Mouse (Mus musculus) Muller cell, postnatal 12 days (primary cell): ENCODE measurements around the gene Tmem230.
"Not testable (repeated sequence)": the region's sequence is repeated elsewhere in the genome, so short reads cannot be mapped to it uniquely, and the experiment has no call there.

ENCODE experiments used
- DNase-seq: peaks from one replicate; pipeline ENCODE4 v3.0.0-alpha.2; 2015; ENCODE audit errors: inconsistent ontology term

The Tmem230 gene

DNA sequence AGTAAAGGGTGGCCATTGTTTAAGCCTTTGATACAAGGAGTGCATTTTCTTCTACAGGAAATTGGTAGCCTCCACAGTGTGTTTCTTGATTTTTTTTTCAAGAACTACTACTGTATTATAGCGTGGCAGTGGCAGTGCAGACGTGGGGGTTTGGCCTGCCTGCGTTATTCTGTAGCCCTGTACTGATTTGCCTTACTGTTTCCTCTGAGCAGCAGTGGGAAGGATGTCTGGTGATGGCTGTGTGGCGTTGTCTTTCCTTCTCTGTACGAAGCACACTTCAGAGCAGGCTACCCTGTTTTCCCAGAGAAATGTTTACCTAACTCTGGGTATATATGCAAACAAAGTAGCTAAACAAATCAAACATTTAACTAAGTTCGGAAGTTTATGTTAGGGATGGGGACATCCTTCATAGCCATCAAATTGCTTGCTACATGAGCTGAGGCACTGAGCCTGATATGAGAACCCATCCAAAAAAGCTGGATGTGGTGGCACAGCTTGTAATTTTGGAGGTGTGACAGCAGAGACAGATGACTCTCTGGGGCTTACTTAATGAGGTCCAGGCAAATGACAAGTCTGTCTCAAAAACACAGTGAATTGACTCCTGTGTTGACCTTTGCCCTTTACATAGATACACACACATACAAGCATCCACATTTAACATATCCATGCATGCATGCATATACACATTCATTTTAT, 25.2 kb upstream of the Tmem230 start:
- no peak for DNase-seq

DNA sequence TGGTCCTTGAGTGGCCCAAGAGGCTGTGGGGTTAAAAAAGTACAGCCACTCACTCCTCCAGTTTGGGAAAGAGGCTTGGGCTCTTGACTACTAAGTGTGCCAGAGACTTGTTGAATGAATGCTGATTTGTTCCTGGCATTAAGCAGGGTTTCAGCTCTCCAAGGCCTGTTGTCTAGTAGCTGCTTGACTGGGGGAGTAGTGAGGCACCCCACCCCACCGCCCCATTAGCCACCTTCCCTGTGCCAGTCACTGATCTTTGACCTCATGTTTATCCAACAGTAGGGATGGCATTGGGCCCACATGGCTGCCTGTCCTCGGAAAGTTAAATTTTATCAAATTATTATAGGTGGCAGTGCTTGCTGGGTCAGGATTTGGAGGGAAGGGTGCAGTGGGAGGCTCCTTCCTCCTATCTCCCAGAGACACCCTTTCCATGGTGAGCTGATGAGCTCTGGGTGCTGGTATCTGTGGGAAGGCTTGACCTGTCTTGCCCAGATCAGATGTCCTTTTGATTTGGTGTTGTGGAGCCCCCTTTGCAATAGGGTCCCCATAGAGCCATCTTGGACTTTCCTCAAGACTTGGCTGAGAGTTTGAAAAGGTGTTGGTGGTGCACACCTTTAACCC, 22.8 kb upstream of the Tmem230 start:
- no peak for DNase-seq

DNA sequence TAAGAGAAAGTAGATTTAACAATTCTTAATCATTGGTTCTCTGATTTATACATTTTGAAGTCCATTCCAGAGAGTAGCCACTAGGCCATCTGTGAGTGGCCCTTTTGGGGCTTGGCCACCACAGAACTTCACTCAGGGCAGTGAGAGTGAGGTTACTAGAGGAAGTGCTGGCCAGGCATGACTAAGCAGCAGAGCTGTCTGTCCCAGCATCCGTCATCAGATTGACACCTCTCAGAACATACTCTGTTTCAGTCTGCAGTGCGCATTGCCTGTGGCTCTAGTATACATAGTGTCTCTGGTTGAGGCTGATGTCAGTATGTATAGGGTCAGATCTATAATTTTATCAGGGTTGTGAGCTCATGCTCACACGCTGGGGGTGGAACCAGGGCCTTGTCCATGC, 21.6 kb upstream of the Tmem230 start:
- no peak for DNase-seq

DNA sequence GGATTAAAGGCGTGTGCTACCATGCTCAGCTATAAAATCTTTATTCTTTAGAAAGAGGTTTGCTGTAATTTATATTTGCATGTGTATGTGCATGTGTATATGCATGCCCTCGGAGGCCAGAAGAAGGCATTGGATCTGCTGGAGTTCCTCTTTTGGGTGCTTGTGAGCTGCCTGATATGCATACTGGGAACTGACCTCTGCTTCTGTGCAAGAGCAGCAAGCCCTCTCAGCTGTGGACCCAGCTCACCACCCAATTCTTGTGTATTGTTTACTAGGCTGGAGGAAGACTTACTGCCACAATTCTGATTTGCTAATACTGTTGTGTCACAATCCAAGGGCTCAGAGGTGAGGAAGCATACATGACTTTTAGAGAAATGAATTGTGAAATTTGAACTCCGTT, 18.5 kb upstream of the Tmem230 start:
- no peak for DNase-seq

DNA sequence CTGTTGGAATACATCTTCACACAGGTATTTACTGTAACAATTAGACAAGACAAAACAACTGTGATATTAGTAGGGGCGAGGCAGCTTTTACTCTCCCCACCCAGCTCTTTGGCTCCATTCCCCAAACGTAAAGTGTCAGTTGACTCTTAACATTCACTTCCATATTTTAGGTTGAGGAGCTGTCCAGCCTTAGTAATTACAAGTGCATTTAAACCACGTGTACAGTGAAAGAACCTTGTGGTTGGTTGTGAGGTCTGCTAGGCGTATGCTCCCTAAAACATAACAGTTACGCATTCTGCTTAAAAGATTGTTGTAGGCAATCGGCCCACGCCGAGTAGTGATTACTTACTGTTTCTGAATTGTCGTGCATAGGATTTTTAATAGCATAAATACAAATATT, 17.6 kb upstream of the Tmem230 start:
- DNase-seq, result no peak

DNA sequence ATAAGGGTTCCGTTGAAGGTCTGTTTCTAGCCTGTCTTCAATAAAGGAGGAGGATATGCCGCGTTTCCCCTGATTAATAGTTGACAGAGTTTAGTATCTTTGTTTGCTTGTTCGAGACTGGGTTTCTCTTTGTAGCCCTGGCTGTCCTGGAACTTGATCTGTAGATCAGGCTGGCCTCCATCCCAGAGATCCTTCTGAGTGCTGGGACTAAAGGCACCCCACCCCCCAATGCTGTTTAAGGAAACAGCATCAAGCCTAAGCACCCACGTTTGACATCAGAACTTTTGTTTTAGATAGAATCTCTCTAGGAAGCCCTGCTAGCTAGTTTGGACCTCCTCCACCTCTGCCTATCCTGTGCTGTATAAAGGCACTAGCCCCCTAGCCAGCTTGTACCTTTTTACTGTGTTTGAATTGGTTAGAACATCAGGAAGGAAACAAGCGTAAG, 16.7 kb upstream of the Tmem230 start:
- DNase-seq, result no peak

DNA sequence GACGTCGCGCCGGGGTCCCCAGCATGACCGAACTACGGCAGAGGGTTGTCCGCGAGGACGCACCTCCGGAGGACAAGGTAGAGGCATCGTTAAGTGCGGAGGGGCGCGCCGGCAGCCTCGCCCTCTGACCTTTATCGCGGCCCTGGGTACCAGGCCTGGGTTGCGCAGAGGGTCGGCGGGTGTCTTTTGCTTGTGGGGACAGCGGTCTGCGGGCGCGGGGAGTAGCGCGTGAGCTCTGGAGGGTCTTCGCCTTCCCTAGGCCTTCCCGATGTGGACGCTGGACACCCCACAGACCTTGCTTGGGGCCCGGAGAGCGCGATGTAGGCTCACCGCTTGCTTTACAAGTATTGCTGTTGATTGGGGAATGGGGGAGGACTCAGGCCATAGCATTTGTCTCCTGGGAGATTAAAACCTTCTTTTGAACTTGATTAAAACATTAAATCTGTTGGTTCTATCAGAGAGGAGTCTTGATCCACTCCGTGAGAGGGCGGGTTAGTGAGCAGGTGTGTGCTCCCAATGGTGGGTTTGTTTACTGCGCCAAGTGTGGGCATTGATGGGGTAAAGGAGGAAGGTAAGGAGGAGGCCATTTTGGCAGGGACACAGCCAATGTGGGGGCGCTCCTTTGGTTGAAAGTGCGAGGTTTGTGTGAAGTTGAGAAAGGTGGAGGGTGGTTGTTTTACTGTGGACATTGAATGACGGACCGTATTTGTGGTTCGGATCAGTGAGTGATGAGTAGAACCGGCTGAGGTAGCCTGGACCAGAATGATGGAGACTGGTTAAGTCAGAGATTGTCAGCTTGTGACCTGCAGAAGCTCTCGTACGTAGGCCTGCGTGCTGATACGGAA, 16.0 kb upstream of the Tmem230 start:
- no peak for DNase-seq

DNA sequence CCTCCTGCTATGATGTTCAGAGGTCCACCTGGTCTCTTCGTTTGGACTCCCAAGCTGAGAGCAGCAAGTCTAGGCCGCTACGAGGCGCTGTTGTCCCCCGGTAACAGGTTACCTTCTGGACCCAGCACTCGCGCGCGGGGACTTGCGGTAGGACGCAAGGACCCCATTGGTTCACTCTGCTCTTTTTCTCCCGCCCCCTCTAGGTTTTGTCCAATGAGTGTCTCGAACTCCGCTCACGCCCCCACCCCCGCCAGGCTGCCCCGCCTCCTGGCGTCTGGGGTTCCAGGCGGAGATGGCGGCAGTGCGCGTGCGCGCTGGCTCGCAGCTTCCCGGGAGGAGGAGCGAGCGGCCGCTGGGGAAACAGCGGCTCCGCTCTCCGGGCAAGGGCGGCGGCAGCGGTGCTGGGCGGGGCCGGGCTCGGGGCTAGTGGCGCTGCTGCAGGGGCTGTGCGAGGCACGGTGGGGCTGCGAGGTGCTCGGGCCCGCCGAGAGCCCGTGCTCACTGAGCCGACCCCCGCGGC, 15.3 kb upstream of the Tmem230 start, which contains the start of gene Cds2:
Cds2 (plus strand) TSS at position 270 of the 520 bp plus-strand sequence.
- peak; percentile 99 for DNase-seq

DNA sequence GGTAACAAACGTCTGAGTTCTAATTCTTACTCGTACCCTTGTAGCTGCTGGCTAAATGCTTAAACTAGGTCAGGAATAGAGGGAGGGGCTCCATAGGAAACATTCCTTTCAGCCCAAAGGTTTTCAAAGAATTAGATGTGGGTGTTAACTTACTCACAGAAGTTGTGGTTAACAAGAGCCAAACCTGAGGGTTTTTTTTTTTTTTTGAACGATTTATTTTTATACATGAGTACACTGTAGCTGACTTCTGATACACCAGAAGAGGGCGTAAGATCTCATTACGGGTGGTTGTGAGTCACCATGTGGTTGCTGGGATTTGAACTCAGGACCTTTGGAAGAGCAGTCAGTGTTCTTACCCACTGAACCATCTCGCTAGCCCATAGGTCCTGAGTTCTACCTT, 14.6 kb upstream of the Tmem230 start:
- no peak for DNase-seq

DNA sequence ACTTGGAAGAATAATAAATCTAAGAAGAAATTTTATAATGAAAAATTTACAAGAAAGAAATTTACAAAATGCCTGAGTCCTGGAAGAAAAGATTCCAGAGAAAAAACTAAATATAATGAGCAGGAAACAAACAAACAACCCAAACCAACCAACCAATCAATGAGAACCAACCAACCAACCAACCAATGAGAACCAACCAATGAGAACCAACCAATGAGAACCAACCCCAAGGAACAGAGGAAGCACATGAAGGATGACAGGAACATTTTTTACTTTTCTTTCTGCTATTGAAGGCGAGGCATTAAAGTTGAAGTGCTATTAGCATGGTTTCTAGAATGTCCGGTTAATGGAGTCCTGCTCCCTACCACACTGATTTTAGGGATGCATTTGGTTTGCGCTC, 13.0 kb upstream of the Tmem230 start:
- DNase-seq, result no peak

DNA sequence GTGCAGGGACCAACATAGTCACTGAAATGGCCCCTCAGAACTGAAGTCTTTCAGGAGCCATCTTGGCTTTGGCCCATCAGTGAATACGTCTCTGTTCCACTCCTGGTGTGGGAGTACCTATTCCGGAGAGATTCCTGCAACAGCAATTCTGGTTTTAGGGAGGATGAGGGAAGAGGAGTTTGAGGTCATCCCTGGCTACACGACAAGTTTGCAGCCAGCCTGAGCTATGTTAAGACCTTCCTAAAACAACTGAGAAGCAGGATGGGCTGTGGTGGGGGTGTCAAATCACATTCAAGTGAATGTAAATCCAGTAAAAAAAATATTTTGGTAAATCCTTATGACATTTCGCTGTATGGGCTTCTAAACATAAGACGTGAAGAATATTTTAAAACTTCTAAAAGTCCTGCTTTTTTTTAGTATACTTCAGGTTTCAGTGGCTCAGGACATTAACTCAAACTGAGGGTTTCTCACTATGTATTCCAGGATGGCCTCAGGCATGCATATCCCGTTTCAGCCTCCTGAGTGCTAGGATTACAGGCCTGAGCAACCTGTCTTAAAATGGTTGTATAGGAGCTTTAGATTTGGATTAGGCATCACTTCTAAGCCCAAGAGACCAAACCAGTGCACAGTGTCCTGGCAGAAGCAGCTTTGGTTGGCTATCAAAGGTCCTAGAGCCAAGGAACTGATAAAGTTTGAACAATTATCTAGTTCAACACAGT, 9.9 kb upstream of the Tmem230 start:
- DNase-seq, result no peak

DNA sequence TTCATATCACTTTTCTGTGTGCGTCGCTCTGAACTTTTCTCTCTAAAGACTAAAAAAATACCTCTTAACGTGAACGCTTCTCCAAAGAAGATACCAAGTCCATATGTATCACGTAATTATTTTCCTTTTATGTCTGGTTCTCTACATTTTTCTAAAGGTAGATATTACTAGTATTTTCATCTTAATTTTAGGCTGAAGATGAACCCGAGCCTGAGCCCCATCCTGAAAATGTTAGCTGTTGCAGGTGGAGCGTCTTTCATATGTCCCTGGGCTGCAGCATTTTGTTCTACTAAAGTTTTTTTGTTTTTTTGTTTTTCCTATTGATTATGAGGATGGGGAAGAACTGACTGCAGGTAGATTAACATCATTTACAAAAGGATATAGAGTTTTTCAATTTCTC, 6.0 kb upstream of the Tmem230 start:
- no peak for DNase-seq

DNA sequence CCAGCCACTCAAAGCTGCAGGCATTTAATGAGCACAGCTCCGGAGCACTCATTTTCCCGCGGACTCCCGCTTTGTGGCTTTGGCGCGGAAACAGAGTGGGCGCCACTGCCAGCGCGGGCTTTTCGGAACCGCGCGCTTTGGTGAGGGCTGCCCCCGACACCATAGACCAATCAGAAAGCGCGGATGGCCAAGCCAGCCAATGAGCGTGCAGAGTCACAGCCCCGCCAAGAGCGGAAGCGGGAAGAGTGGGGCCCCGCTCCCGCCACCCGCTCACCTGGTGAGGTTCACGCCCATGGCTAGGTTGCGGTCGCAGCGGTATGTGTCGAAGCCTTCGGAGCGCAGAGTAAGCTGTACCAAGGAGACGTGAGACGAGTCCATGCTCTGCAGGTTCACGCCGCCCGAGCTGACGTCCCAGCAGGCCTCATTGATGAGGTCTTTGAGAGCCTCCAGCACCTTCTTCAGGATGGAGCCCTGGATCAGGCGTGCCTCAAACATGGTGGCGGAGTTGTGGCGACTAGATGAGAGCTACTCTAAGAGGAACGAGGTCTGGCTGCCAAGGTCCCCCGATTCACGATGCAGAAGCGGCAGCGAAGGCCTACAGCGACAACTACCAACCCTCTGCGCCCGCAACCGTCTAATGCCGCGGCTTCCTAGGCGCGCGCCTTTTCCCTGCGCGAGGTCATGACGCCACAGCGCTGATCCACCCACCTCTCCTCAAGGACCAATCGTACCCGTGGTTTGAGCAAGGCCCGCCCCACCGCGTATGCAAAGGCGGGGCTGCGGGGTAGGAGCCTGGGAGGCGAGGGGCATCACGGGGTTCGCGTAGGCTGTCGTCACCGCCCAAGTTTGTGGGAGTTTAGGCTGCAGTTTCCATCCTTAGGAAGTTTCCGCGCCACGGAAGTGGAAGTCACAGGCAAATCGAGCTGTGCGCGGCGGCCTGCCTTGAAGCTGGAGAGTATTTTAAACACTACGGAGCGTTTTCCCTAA, 5.2 kb upstream of the Tmem230 start, which contains the start of gene Pcna:
Pcna (minus strand) TSS at position 773 of the 987 bp plus-strand sequence.
- DNase-seq, result peak; percentile 100

DNA sequence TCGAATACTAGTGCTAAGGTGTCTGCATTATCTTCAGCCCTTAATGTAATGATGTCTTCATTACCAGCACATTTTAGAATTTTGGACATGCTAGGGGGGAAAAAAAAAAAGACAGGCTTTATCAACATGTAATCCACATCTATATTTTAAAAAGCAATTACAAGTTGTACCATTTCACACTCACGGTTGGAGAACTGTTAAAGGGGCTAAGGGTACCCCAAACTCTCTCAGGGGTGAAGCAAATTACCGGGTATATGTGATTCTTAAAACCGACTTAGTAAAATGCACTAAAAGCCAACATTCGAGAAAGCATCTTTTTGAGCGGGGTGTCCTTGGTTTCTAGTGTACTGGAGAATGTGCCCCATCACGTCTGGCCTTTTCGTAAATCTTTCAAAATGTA, 4.3 kb upstream of the Tmem230 start:
- no peak for DNase-seq

DNA sequence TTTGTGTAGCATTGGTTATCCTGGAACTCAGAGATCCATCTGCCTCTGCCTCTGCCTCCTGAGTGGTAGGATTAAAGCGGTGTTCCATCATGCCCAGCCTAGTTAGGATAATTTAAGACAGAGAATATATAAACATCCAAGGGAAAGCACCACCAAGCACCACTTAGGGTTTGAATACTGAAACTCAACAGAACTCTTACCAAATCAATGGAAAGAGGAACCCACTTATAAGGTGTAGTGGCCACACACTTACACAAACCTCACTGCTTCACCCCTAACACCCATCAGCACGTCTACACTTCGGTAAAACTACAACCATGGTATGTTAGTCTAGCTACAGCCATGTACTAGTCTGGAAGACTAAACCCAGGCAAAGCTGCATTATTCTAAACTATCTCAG, 4.2 kb downstream of the Tmem230 start:
- DNase-seq, result no peak

DNA sequence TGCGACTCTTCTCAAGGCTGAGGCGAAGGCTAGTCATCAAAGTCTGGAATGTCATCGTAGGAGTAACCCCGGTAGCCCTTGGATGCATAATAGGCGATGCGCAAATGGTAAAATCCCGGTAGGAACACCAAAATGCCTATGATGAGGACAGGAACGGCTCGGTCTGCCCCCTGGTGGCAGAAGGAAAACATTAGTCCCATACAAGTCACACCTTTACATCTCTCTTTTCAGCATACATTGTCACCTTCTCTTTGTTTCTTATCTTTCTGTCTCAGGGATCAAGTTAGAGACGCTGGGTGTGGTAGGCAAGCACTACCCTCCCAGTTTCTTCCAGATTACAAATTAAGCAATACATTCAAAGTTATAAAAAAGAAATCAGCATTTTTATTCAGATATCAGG, 7.2 kb downstream of the Tmem230 start:
- peak; percentile 42 for DNase-seq

DNA sequence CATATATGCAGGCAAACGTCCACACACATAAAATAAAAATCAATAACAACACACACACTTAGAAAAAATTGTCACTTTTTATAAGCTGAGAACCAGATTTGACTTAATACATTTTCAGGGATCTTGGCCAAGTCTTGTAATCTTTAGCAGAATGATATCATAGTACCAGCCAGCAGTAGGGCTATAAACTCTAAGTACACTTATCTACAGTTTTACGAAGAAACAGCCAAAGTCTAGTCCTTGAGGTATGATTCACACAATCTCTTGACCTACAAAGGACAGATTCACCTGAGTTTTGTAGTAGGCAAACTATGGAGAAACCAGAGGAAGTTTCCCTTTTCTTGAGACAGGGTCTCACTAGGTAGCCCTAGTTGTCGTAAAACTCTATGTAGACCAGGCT, 8.2 kb downstream of the Tmem230 start:
- DNase-seq, result not testable (repeated sequence)

DNA sequence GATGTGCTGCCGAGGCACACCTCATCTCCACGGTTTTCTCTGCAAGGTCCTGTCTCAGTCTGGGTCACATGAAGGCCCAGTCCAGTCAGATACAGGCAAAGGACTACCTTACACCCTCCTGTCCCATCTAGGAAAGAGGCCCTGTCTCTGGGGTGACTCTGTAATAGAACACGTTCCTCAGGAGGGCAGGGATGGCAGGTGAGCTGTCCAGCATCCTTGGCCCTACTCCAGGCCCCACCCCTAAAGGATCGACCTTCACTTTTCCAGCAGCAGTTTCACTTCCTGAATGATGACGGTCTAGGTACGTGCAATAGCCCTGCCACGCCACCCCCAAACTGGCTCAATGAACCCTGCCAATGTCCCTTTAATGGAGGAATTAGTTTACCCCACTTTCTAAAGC, 11.6 kb downstream of the Tmem230 start:
- DNase-seq, result no peak

DNA sequence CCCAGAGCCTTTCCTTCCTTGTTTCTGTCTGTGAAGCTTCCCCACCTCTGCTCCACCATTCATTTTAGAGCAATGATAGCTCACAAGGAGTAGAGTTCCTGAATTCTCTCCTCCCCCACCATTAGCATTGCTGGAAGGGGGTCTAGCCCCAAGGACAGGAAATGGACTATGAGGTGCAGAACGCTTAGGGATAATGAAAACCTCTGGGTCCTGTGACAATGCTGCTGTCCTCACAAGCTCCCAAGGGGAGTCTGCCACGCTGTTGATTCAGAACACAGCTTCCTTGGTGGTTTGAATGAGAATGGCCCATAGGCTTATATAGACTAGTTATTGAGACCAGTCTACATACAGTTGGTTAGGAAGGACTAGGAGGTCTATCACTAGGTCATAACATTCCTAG, 12.3 kb downstream of the Tmem230 start:
- DNase-seq, result no peak

DNA sequence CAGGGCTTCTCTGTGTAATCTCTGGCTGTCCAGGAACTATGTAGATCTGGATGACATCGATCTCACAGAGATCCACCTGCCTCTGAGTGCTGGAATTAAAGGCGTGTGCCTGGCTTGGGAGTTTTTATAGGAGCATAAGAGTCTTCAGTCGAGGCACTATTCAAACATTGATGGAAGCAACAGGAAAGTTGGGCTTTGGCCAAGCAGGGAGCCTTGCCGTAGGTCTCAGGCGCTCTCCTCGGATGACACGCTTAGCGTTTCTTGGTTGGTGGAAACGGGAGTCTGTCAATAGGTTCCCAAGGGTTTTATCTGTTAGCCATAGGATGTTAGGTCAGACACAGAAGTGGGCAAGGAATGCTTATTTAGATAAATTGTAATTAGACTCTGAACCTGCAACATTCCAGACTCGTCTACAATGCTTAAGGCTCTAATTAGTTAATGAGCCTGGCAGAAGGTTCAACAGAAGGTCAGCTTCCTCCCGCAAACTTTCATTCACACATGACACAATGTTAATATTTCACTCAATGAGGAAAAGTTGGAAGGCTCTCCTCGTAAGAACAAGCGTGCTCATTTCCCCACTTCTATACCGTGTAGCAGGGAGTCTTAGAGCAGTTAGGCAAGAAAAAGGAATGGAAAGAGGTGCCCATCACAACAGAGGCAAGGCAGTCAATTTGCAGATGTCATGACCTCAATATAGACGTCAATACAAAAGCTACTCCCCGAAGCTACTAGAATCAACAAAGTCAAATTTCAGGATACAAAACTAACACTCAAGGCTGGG, 13.4 kb downstream of the Tmem230 start:
- peak; percentile 79 for DNase-seq
